Mouse (Mus musculus) testis, adult 2 months (tissue): Measurements from ENCODE around the gene Slc18a2. TPM values are rescaled to one million over a fixed set of nuclear protein-coding genes. Genes with fewer than 3 reads are reported as not detected.

Experiments
- H3K27ac ChIP-seq: fragments of 200-500 bp; 2 replicates; pipeline ENCODE4 v1.5.1; 2012; ENCODE audit warnings: low read depth, low read length; ENCODE audit not compliant: control insufficient read depth, insufficient read depth
- H3K27me3 ChIP-seq: fragments of 200-500 bp; 2 replicates; pipeline ENCODE4 v1.6.1; 2012; ENCODE audit warnings: mild to moderate bottlenecking, low read length, moderate library complexity; ENCODE audit not compliant: control insufficient read depth, insufficient read depth
- H3K36me3 ChIP-seq: fragments of 200-500 bp; 2 replicates; pipeline ENCODE4 v1.6.1; 2012; ENCODE audit warnings: mild to moderate bottlenecking, low read length; ENCODE audit not compliant: control insufficient read depth, insufficient read depth
- H3K4me1 ChIP-seq: fragments of 200-500 bp; 2 replicates; pipeline ENCODE4 v1.6.1; 2012; ENCODE audit warnings: low read length; ENCODE audit not compliant: control insufficient read depth, insufficient read depth
- H3K4me3 ChIP-seq: fragments of 200-500 bp; 2 replicates; pipeline ENCODE4 v1.5.1; 2012; ENCODE audit warnings: low read depth, mild to moderate bottlenecking, low read length, moderate library complexity, mixed read lengths; ENCODE audit not compliant: control insufficient read depth
- CTCF ChIP-seq: fragments of 200-500 bp; IDR thresholded peaks from 2 replicates; pipeline ENCODE4 v1.5.1; 2012; ENCODE audit warnings: low read depth, mild to moderate bottlenecking, inconsistent platforms, low read length, moderate library complexity; ENCODE audit not compliant: control insufficient read depth, insufficient read depth, insufficient replicate concordance
- POLR2A ChIP-seq: fragments of 200-500 bp; IDR thresholded peaks from 2 replicates; pipeline ENCODE4 v1.6.1; 2012; ENCODE audit warnings: low read depth, mild to moderate bottlenecking, inconsistent platforms, low read length, moderate library complexity; ENCODE audit not compliant: control insufficient read depth
- polyA plus RNA-seq: library from polyadenylated mRNA; depleted of rRNA; stranded (reverse); fragments of >200 nt; gene quantifications from 2 replicates; pipeline ENCODE4 v1.2.3, GENCODE M21; 2012; rRNA removed

The Slc18a2 gene
- 0.35 and 0.47 TPM in 2 replicates for polyA plus RNA-seq

DNA sequence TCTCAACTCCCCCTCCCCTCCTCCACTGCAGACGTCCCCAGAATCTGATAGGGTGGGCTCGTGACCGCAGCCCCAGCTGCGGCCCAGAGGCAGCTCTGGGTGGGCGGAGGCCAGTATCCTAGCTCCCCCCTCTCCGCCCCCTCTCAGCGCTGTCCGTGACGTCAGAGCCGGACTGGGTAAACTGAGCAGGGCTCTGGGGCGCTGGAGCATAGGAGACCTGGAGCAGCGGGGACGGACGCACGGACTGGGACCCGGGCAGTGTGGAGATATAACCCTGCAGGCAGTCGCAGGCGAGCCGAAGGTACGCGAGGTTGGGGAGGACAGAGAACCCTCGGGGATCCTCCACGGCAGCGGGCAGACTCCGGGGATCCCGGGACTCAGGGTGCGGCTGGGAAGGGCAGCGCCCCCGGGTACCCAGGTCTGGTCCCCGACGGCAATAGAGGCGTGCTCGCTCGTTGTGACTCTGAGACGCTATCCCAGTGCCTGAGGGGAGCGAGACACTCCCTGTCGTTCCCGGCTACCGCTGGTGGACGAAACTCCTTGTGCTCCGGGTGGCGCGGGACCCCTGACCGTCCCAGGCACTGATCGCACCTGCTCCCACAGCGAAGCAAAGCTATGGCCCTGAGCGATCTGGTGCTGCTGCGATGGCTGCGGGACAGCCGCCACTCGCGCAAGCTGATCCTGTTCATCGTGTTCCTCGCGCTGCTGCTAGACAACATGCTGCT is at the start of gene Slc18a2:
Slc18a2 (plus strand) TSS at position 179 of the 725 bp plus-strand sequence.
- no peak for TF ChIP-seq POLR2A
- TF ChIP-seq CTCF: no peak
- no peaks in the 10 kb centered on the region for H3K36me3 ChIP-seq
- H3K4me3 ChIP-seq: no peak within 1 kb of the TSS
- H3K27me3 ChIP-seq: no peaks in the 10 kb centered on the region
- H3K4me1 ChIP-seq: peaks cover 8% of the 10 kb centered on the region
- no peak within 1 kb of the TSS for H3K27ac ChIP-seq

DNA sequence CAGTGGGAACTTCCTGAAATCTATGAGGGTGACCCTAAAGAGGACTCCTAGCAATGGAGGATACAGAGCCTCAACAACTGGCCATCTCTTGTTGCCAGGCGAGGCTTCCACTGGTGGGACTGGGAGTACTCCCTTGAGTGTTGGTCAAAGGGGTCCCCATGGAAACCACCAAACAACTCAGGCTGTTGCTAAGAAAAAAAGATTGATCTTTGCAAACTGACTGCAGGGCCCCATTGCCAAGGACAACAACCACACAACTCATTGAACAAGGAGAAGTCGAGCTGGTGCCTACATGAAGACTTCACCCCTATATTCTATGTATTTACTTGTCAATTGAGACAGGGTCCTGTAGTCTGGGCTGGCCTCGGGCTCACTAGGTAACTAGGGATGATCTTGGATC is 43.8 kb upstream of the Slc18a2 start:
- peaks cover 3% of the 10 kb centered on the region; the same call in 1 of the 2 replicates for H3K4me1 ChIP-seq
- H3K27me3 ChIP-seq: no peaks in the 10 kb centered on the region
- no peak for TF ChIP-seq POLR2A
- no peak for TF ChIP-seq CTCF
- no peak overlapping the region for H3K27ac ChIP-seq
- H3K4me3 ChIP-seq: no peak overlapping the region
- no peaks in the 10 kb centered on the region for H3K36me3 ChIP-seq

DNA sequence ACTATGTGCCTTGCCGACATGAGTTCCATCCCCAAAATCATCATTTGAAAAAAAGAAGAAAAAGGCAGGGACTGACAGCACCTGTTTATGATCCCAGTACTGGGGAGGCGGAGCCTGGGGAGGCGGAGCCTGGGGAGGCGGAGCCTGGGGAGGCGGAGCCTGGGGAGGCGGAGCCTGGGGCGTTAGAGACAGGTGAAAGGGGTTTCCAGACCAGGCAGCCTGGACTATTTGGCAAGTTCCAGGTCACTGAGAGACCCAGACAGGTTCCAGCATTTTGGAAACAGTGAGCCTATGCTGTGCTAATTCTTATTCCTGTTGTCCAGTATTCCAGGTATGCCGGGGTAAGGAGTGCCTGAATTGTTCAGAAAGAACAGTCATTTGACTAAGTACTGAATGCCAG is 41.7 kb upstream of the Slc18a2 start, which contains the start of gene Kcnk18:
Kcnk18 (plus strand) TSS at position 224 of the 400 bp plus-strand sequence.
- TF ChIP-seq POLR2A (no peak), CTCF (no peak)
- no peak within 1 kb of the TSS for H3K4me3 ChIP-seq

DNA sequence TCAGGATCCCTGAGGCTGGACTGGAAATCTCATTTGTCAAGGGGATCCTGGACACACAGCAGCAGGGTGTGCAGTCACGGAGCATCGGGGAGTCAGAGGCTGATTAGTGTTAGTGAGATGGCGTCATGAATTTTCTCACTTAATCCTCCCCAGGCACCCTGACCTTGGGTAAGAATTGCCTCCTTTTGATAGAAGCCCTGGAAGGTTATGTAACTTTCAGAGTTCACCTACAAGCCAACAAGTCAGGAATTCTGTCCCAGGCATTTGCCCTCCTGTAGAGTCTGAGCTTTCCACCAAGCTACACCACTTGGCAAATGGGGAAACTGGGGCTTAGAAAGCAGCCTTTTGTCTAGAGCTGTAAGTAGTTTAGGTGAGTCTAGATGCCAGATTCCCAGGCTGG is 39.6 kb upstream of the Slc18a2 start:
- TF ChIP-seq POLR2A: no peak
- no peak for TF ChIP-seq CTCF
- no peaks in the 10 kb centered on the region for H3K27me3 ChIP-seq
- H3K4me1 ChIP-seq: peaks cover 3% of the 10 kb centered on the region; the same call in 1 of the 2 replicates
- no peak overlapping the region for H3K4me3 ChIP-seq
- no peak overlapping the region for H3K27ac ChIP-seq
- no peaks in the 10 kb centered on the region for H3K36me3 ChIP-seq

More for the DNA sequence above, 41.7 kb upstream of the Slc18a2 start, which contains the start of gene Kcnk18:
- Histone ChIP-seq H3K27me3 (no peaks in the 10 kb centered on the region), H3K27ac (no peak within 1 kb of the TSS), H3K36me3 (no peaks in the 10 kb centered on the region), H3K4me1 (peaks cover 3% of the 10 kb centered on the region; the same call in 1 of the 2 replicates)

DNA sequence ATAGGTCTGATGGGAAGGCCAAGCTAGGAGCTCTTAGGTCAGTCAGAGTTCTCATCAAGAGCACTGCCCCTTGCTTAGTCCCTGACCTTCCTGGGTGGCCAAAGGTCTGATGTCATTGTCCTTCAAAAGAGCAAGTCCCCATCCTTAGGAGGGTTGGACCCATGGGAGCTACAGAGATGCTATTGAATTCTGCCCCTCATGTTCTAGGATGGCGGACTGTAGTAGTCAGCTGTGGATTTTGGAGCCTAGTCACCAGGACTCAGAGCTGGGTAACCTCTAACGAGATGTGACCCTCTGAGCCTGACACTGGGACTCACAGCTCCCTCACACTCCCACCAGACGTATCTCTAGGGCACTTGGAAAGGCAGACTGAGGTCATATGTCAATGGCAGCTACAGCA is 32.3 kb upstream of the Slc18a2 start:
- Histone ChIP-seq H3K27ac (no peak overlapping the region), H3K27me3 (no peaks in the 10 kb centered on the region), H3K36me3 (no peaks in the 10 kb centered on the region), H3K4me1 (no peaks in the 10 kb centered on the region), H3K4me3 (no peak overlapping the region)
- TF ChIP-seq POLR2A (no peak), CTCF (no peak)

DNA sequence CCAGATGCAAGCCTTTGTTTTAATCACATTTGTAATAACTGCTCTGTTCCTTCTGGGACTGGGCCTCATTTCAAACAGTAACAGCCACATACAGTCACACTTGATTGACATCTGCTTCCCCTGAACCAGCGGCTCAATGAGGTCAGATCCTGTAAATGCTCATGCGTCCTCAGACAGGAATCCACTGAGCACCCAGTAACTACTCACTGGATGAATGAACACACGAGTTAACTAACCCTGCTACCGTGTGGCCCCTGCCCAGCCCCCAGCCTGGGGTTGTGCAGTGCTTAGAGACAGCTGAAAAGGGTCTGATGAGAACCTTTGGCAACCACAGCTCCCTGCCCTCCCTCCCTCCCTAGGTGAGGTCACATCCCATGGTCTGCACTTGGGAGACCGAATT is 27.9 kb upstream of the Slc18a2 start:
- Histone ChIP-seq H3K4me3 (no peak overlapping the region), H3K36me3 (no peaks in the 10 kb centered on the region), H3K27ac (no peak overlapping the region), H3K27me3 (no peaks in the 10 kb centered on the region), H3K4me1 (no peaks in the 10 kb centered on the region)
- TF ChIP-seq POLR2A (no peak), CTCF (no peak)

DNA sequence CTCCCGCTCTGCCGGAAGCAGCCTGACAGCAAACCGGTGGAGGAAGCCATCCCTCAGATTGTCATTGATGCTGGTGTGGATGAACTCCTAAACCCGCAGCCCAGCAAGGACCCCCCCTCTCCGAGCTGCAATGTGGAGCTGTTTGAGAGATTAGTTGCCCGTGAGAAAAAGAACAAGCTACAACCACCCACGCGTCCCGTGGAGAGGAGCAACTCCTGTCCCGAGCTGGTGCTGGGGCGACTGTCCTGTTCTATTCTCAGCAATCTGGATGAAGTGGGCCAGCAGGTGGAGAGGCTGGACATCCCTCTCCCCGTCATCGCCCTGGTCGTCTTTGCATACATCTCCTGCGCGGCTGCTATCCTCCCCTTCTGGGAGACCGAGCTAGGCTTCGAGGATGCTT is 25.7 kb upstream of the Slc18a2 start:
- peaks cover under 1% of the 10 kb centered on the region for H3K4me1 ChIP-seq
- H3K27me3 ChIP-seq: no peaks in the 10 kb centered on the region
- no peak overlapping the region for H3K27ac ChIP-seq
- H3K36me3 ChIP-seq: no peaks in the 10 kb centered on the region
- TF ChIP-seq CTCF (no peak), POLR2A (no peak)
- H3K4me3 ChIP-seq: no peak overlapping the region
